8 mouse cellular contexts compared by ENCODE assay signal in genomic region chr11:120190526-120191412, GRCm38 (mm10). TPM values are rescaled to one million over a fixed set of nuclear protein-coding genes. Genes with fewer than 3 reads are reported as not detected.
DNase-seq lines count a peak whose midpoint lies in the region; ATAC-seq and TF ChIP-seq lines count a peak whose summit lies in the region.

No protein-coding gene starts in this region.

- H3K36me3 ChIP-seq in ES-Bruce4 (ENCODE audit: control insufficient read depth, insufficient read depth, low read length, poor library complexity, severe bottlenecking): 0 out of 2 replicates have a peak, but pooled peaks cover 2% of the 10 kb centered on the region
- peaks cover 20% of the 10 kb centered on the region for H3K36me3 ChIP-seq in hindbrain, embryonic 10.5 days
- no peaks in the 10 kb centered on the region for H3K36me3 ChIP-seq in liver, embryonic 14.5 days (replicated peaks; ENCODE audit: control insufficient read depth, insufficient read depth, low read depth)

- no peak for TF ChIP-seq EP300 in ES-Bruce4 (IDR thresholded peaks at IDR 0.05; ENCODE audit: insufficient read depth, low read depth, low read length)
- no peak for TF ChIP-seq EP300 in liver, embryonic 14.5 days (IDR thresholded peaks at IDR 0.05; ENCODE audit: low read depth)

- H3K9me3 ChIP-seq in ES-Bruce4 (replicated peaks; ENCODE audit: control insufficient read depth, insufficient read depth, low read length, poor library complexity, severe bottlenecking): no peaks in the 10 kb centered on the region
- H3K9me3 ChIP-seq in hindbrain, embryonic 10.5 days: no peaks in the 10 kb centered on the region
- H3K9me3 ChIP-seq in liver, embryonic 14.5 days (ENCODE audit: control insufficient read depth, low read length): no peaks in the 10 kb centered on the region

- peaks cover 13% of the 10 kb centered on the region; the same call in 1 of the 2 replicates for H3K27me3 ChIP-seq in ES-Bruce4 (ENCODE audit: control insufficient read depth, insufficient read depth, low read length, poor library complexity, severe bottlenecking)
- H3K27me3 ChIP-seq in hindbrain, embryonic 10.5 days (ENCODE audit: insufficient read depth, poor library complexity, severe bottlenecking): no peaks in the 10 kb centered on the region; the same call in 1 of the 2 replicates
- H3K27me3 ChIP-seq in liver, embryonic 14.5 days (ENCODE audit: control insufficient read depth, insufficient read depth, low read length): peaks cover 42% of the 10 kb centered on the region

- H3K27ac ChIP-seq in ES-Bruce4 (ENCODE audit: insufficient read depth, low read length): no peak overlapping the region
- H3K27ac ChIP-seq in hindbrain, embryonic 10.5 days: peak overlapping the region; percentile 99
- H3K27ac ChIP-seq in liver, embryonic 14.5 days: no peak overlapping the region

- peak; percentile 52 for DNase-seq in adrenal gland, adult 2 months
- no peak for DNase-seq in adrenal gland, postnatal 10 days
- peak; percentile 23 for DNase-seq in hindbrain, embryonic 10.5 days (ENCODE audit: low spot score)
- DNase-seq in liver, embryonic 14.5 days (ENCODE audit: low read depth in 3 of 3, low spot score in 3 of 3): no peak
- no peak for DNase-seq in spleen, postnatal 36 days (ENCODE audit: low spot score in 2 of 2)
- DNase-seq in layer of hippocampus, postnatal 14 days (ENCODE audit: low spot score in 2 of 2): no peak

- no peak for TF ChIP-seq CTCF in ES-Bruce4 (IDR thresholded peaks at IDR 0.05; ENCODE audit: low read depth, low read length)
- no peak for TF ChIP-seq CTCF in liver, embryonic 14.5 days (IDR thresholded peaks at IDR 0.05; ENCODE audit: low read depth)

- peak overlapping the region; percentile 61 for H3K4me2 ChIP-seq in liver, embryonic 14.5 days (ENCODE audit: low read depth)

- no peaks in the 10 kb centered on the region for H3K4me1 ChIP-seq in ES-Bruce4 (ENCODE audit: control insufficient read depth, insufficient read depth, low read length)
- H3K4me1 ChIP-seq in hindbrain, embryonic 10.5 days (replicated peaks): peaks cover 35% of the 10 kb centered on the region
- H3K4me1 ChIP-seq in liver, embryonic 14.5 days (replicated peaks; ENCODE audit: control insufficient read depth in 2 of 2, insufficient read depth in 2 of 2, low read length in 1 of 2): peaks cover 0 to 7% of the 10 kb centered on the region in 2 experiments; a peak in 2 of 4 replicates

- peak overlapping the region; percentile 77 for H3K9ac ChIP-seq in ES-Bruce4 (ENCODE audit: low read depth, poor library complexity, severe bottlenecking)
- no peak overlapping the region for H3K9ac ChIP-seq in liver, embryonic 14.5 days (replicated peaks)

- ATAC-seq in liver, embryonic 14.5 days (ENCODE audit: insufficient read depth): no peak
- ATAC-seq in inflammation-experienced regulatory T-cells, adult 6 months: no peak

- no peak for TF ChIP-seq POLR2A in ES-Bruce4 (IDR thresholded peaks at IDR 0.05; ENCODE audit: insufficient read depth, low read length)

- 32% methylated on average over 14 of the region's 14 CpGs for WGBS in hindbrain, embryonic 10.5 days
- 49% methylated on average over 14 of the region's 14 CpGs for WGBS in liver, embryonic 14.5 days (ENCODE audit: insufficient replicate concordance)

- H3K4me3 ChIP-seq in ES-Bruce4 (ENCODE audit: low read depth, low read length): peak overlapping the region; percentile 59
- H3K4me3 ChIP-seq in hindbrain, embryonic 10.5 days: peak overlapping the region; percentile 75
- 0 out of 4 replicates have a peak overlapping the region, but pooled peaks of 1 of the 2 experiments have one; percentile 12 for H3K4me3 ChIP-seq in liver, embryonic 14.5 days (ENCODE audit: insufficient read depth in 1 of 2, low read depth in 2 of 2, low read length in 2 of 2)

RNA-seq across cellular contexts. Expression of gene Slc38a10, which starts 39.6 kb away (rescaled TPM):
- total RNA-seq in adrenal gland, adult 2 months (2021): 100 to 1,000 TPM; 119 to 148 TPM
- polyA plus RNA-seq in adrenal gland, adult 2 months (2012; rRNA removed): 132 and 146 TPM in 2 replicates
- total RNA-seq in adrenal gland, postnatal 10 days (2021): 100 to 1,000 TPM; 113 to 117 TPM
- polyA plus RNA-seq in ES-Bruce4 (2011; ENCODE audit: insufficient read depth, insufficient read length, low read depth, missing spikeins): 44.0 and 50.3 TPM in 2 replicates
- 99.1 and 114 TPM in 2 replicates for polyA plus RNA-seq in hindbrain, embryonic 10.5 days (2016; fragmentation: Nextera tagmentation; extraction: Ambion mirVana)
- polyA plus RNA-seq in liver, embryonic 14.5 days (2012; rRNA removed): 15.9 and 21.0 TPM in 2 replicates
- polyA plus RNA-seq in liver, embryonic 14.5 days (2014; fragmentation: Nextera tagmentation; extraction: Ambion mirVana): 21.8 and 23.3 TPM in 2 replicates
- polyA plus RNA-seq in inflammation-experienced regulatory T-cells, adult 6 months (2017; shearing (Covaris generic)): 10 to 100 TPM; 39.7 to 62.8 (median 44.1) TPM
- 10 to 100 TPM; 94.1 to 94.8 TPM for total RNA-seq in layer of hippocampus, postnatal 14 days (2021)

RNA-seq across cellular contexts. Expression of gene Bahcc1, which starts 42.0 kb away (rescaled TPM):
- total RNA-seq in adrenal gland, adult 2 months (2021): 10 to 100 TPM in 1 of 2 experiments, 1 to 10 TPM in 1; 9.2 to 21.9 TPM
- polyA plus RNA-seq in adrenal gland, adult 2 months (2012; rRNA removed): 17.9 and 19.5 TPM in 2 replicates
- total RNA-seq in adrenal gland, postnatal 10 days (2021): 10 to 100 TPM; 13.8 to 20.5 TPM
- 21.2 and 21.6 TPM in 2 replicates for polyA plus RNA-seq in ES-Bruce4 (2011; ENCODE audit: insufficient read depth, insufficient read length, low read depth, missing spikeins)
- polyA plus RNA-seq in hindbrain, embryonic 10.5 days (2016; fragmentation: Nextera tagmentation; extraction: Ambion mirVana): 17.0 and 18.8 TPM in 2 replicates
- 1.5 and 1.6 TPM in 2 replicates for polyA plus RNA-seq in liver, embryonic 14.5 days (2012; rRNA removed)
- polyA plus RNA-seq in liver, embryonic 14.5 days (2014; fragmentation: Nextera tagmentation; extraction: Ambion mirVana): 0.75 and 1.2 TPM in 2 replicates
- not detected for polyA plus RNA-seq in inflammation-experienced regulatory T-cells, adult 6 months (2017; shearing (Covaris generic))
- total RNA-seq in layer of hippocampus, postnatal 14 days (2021): 10 to 100 TPM; 20.3 to 20.7 TPM

Comparison
In these comparisons a context has a peak if more than half of its experiments do, and no peak if none do; other contexts are left out.
1. DNase-seq: peak in adrenal gland, adult 2 months (single experiment) and hindbrain, embryonic 10.5 days (single experiment); none in adrenal gland, postnatal 10 days (single experiment), liver, embryonic 14.5 days (0 of 3), spleen, postnatal 36 days (0 of 2) and layer of hippocampus, postnatal 14 days (0 of 2).